Mouse (Mus musculus): Measurements from ENCODE around the gene Arhgap10.

Gene Arhgap10

DNA sequence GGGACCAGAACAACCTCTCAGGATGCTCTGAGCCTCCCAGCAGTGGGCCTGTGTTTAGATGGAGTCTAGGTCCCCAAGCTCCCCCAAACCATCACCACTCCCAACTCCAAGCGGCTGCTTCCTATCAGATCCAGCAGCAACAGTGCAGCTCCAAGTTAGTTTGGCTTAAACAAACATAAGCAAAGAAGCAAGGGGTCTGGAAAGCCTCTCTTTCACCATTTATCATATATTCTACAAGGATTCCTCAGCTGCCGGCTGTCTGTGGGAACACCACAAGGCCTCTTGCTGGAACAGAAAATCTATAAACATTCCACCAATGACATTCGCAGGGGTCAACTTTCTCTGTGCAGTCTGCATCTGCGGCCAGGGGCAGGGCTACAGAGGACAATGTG, 29.5 kb downstream of the Arhgap10 start:
- DNase-seq (ENCODE audit: low read depth in 2 of 2, low spot score in 2 of 2) = no peak

GRCm38 (mm10) chr8:77487590-77488214, 30.1 kb downstream of the Arhgap10 start:
- no peak for DNase-seq (ENCODE audit: low read depth in 2 of 2, low spot score in 2 of 2)

- DNase-seq (ENCODE audit: low read depth in 2 of 2, low spot score in 2 of 2) = no peak
These were observed 31.0 kb downstream of the Arhgap10 start for GRCm38 (mm10) chr8:77486749-77487148.

DNA sequence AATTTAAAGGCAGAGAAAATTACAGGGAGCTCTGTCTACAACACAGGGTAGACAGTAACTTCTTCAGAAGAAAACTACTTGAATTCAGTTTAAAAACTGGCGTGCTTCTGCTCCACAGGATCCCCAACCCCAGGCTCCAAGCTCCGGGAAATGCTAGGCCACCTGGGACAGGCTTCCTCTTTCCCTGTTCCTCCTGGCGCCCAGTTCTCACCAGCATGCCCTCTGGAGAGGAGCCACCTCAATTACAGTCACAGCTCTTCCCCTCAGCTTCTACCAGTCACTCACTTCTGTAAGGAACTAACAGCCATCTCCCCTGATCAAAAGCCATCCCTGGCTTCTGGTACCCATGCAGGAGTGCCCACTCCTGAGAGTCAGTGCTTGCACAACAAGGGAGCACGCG, 32.9 kb downstream of the Arhgap10 start:
- no peak for DNase-seq (ENCODE audit: low read depth in 2 of 2, low spot score in 2 of 2)

- DNase-seq (ENCODE audit: low read depth in 2 of 2, low spot score in 2 of 2) = no peak
These were observed 33.5 kb downstream of the Arhgap10 start for GRCm38 (mm10) chr8:77484266-77484665.

GRCm38 (mm10) chr8:77483676-77484075, 34.1 kb downstream of the Arhgap10 start:
- DNase-seq (ENCODE audit: low read depth in 2 of 2, low spot score in 2 of 2) = peak in 1 of 2 experiments; percentile 1

DNA sequence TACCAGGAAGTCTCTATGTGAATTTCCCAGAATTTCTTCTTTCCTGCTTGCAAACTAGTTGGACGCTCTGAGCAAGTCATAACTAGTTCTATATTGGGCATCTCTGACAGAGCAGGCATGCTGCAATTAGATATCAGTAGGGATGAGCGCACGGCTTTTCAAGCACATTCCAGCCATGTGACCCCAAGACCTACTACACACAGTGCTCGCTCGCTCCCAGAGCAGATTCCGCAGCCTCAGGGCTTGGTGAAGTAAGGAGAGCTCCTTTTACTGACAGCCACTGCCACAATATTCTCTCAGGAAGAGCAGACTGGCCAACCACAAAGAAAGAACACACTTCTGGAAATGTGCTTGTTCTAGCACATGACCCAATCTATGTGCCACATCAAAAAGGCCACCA, 36.0 kb downstream of the Arhgap10 start:
- no peak for DNase-seq (ENCODE audit: low read depth in 2 of 2, low spot score in 2 of 2)

DNA sequence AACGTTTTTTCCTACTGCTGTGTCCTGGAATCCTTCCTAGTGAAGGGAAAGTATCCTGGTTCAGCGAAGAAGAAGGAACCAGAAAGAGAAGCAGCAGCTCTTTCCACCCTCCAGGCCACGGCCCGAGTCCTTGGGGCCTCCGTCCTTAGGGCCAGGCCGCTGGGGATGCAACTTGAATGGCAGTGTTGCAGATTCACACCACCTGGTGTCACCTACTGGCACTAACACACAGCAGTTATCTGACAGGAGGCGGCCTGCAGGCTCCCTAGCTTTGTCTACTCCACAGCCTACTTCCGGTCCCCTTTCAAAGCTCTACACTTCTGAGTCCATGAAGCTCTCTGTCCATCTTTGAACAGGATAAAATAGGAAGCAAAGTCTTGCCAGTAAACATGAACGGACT, 37.8 kb downstream of the Arhgap10 start:
- DNase-seq (ENCODE audit: low read depth in 2 of 2, low spot score in 2 of 2) = no peak

DNA sequence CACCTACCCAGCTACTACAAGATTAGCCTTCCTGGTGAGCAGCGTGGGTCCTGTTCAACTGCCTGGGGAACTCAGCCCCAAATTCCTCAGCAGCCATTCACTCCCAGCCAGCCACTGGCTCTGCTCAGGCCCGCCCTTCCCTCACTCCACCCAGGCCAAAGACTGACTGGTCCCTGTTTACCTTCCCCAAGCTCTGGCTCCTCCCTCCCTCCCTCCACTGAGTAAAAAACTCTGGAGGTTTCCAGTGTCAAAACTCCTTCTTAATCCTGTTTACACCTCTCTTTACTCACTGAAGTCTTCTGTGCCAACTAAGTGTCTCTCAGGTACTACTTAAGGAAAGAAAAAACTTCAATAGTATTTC, 38.9 kb downstream of the Arhgap10 start:
- DNase-seq (ENCODE audit: low read depth in 2 of 2, low spot score in 2 of 2) = no peak

DNA sequence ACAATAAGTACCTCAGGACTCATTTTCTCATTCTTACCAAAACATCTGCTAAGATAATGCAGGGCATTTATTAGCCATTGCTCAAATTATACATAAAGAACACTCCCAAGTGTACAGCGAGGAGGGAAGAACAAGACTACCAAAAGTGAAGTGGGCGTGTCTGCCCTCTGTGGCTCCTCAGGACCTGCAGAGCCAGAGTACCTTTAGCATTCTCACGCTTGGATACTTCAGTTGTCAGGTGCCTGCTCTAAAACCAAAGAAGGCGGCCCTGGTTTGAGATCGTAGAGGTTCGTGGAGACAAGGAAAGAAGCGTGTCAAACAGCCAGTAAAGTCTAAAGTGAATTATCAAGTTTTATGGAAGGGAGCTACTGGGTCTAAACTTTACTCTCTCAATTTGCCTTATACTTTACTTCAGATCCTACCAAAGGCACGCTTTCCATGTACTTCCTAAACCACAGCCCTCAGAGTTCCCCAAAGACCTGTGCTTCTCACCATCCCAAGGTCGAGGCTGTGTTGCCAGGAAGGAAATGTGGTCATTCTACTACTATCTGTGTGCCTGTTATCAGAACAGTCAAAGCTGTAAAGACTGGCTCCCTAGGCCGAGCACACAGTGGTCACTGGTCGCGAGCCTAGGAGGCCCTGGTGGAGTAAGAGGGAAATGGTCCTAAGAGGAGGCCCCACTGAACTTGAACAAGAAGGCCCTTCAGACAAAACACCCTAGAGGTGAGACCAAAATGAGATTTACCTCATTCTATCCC, 39.4 kb downstream of the Arhgap10 start:
- no peak for DNase-seq (ENCODE audit: low read depth in 2 of 2, low spot score in 2 of 2)

GRCm38 (mm10) chr8:77477684-77478083, 40.1 kb downstream of the Arhgap10 start:
- DNase-seq (ENCODE audit: low read depth in 2 of 2, low spot score in 2 of 2) = no peak

GRCm38 (mm10) chr8:77474614-77475013, 43.1 kb downstream of the Arhgap10 start:
- DNase-seq (ENCODE audit: low read depth in 2 of 2, low spot score in 2 of 2) = no peak

- DNase-seq (ENCODE audit: low read depth in 2 of 2, low spot score in 2 of 2) = no peak
These were observed 44.0 kb downstream of the Arhgap10 start for GRCm38 (mm10) chr8:77473773-77474172.

DNA sequence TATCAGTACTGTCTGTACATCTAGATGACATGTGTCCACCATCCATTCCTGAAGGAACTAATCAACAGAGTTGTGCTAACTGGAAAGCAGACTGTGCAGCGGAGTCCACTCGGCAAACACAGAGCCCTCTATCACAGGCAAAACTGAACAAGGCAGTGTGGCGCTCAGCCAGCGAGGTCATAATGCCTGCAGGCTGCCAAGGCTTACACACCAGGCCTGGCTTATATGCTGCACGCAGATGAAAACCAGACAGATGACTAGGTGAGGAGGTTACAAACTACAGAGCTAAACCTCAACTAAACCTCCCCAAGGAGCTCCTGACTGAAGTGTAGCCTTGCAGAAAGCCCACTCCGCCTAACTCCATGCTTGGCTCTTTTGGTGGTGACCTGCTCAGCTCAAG, 44.4 kb downstream of the Arhgap10 start:
- DNase-seq (ENCODE audit: low read depth in 2 of 2, low spot score in 2 of 2) = no peak

GRCm38 (mm10) chr8:77461392-77461791, 56.4 kb downstream of the Arhgap10 start:
- no peak for DNase-seq (ENCODE audit: low read depth in 2 of 2, low spot score in 2 of 2)

DNA sequence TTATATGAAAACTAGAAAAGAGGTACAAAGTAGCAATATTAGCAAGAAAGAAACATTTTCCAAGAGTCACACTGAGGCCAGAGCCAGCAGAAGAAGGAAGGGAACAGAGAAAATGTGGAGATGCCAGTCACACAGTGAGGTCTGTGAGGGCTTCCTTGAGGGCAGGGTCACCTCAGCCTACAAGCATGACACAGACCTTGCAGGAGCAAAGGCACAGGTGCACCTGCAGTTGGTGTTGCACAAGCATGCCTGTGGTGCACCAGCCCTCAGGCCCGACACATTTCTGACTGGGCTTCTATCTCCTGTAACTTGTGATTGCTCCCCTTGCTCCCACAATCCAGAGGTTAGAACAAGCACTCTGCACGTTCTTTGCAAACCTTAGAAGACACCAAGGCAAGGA, 57.4 kb downstream of the Arhgap10 start:
- no peak for DNase-seq (ENCODE audit: low read depth in 2 of 2, low spot score in 2 of 2)

GRCm38 (mm10) chr8:77459696-77460095, 58.1 kb downstream of the Arhgap10 start:
- DNase-seq (ENCODE audit: low read depth in 2 of 2, low spot score in 2 of 2) = no peak

GRCm38 (mm10) chr8:77458575-77458974, 59.2 kb downstream of the Arhgap10 start:
- DNase-seq (ENCODE audit: low read depth in 2 of 2, low spot score in 2 of 2) = no peak

DNA sequence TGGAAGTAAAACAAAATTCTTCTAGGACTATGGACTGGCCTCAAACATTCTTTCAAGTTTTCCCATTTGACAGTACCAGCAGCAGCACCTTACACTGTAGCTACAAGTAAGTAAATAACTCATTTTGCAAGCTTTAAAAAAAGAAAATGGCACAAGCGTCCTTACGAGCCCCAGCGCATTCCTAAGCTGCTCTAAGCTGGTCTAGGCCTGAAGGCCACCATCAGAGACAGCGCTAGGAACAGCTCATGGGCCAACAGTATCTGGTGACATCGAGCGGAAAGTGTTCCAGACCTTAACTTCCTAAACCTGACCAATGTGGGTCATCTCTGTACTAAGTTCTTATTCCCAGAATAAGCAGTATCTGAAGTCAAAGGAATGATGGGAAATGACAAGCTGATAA, 61.5 kb downstream of the Arhgap10 start:
- no peak for DNase-seq (ENCODE audit: low read depth in 2 of 2, low spot score in 2 of 2)

DNA sequence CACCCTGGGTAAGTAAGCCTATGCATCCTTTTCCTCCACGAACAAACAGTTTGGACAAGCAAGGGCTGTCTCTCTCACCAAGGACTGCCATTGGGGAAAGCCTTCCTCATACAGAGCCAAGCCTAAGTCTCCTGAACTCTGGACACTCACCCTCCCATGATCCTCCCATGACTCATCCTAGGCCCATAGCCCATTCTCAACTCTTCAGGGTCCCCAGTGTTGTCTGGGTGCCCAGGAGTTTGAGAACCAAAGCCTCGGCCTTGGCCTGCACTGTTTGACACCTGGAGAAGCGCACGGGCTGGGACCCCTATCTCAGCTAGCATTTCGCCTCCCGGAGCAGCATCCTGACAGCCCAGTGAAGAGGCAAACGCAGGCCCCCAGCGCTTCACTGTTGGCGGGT, 63.9 kb downstream of the Arhgap10 start:
- no peak for DNase-seq (ENCODE audit: low read depth in 2 of 2, low spot score in 2 of 2)

DNA sequence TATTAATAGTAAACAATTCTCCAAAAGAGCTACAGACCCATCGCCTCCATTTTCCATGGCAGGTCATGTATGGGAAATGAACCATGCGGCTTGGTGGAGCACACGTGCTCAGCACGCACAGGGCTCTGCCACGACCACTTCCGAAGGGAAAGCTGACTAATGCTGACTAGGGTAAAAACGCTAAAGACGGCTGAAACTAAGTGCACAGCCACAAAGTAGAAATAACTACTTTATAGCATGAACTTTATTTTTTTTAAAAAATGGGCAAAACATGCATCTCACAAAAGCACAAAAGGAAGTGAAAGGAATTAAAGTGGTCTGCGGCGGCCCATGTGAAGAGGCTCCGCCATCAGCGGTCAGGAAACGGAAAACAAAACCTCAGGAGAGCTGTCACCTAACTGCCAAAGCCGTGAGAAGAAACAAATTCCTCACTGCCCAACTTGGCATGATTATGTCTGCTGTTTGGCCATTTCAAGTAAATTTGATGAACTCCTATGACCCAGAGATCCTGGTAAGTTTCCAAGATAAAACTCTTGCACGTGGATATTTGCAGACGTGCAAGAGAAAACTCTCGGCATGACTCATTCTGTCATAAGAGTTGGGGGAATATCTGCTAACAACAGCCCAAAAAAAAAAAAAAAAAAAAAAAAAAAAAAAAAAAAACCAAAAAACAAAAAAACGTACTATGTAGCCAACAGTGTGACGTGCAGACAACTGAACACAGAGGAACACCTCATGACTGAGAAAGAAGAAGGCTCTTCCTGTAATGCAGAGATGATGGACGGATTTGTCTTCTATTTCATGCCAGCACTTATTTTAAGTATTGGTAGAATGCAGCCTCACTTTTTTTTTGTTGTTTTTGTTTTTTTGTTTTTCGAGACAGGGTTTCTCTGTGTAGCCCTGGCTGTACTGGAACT, 66.0 kb downstream of the Arhgap10 start:
- peak; percentile 21 to 46 for DNase-seq (ENCODE audit: low read depth in 2 of 2, low spot score in 2 of 2)

DNA sequence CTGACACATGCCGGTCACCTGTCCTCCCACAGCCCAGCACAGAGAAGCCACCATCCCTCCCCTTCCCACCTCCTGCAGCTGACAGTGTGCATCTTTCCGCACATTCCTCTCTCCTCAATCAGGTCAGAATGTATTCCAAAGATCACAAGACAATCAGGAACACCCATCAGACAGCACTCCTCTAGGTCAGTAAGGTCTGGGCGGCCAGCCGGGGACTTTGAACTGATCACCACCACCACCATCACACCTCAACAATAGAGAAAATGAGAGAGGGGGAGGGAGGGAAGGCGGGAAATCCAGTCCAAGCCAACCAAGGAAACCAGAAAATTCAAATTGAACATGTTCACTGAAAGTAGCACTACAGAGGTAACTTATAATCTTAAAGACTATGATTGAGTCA, 66.7 kb downstream of the Arhgap10 start:
- no peak for DNase-seq (ENCODE audit: low read depth in 2 of 2, low spot score in 2 of 2)
